Mouse (Mus musculus) kidney, postnatal 4 days (tissue): ENCODE measurements around the gene Lin28a.
"Not testable (repeated sequence)": the region's sequence is repeated elsewhere in the genome, so short reads cannot be mapped to it uniquely, and the experiment has no call there.

ENCODE experiments used
- DNase-seq, 2 experiments: peaks; one replicate each; pipeline ENCODE4 v3.0.0; 2021; ENCODE audit warnings: mixed read lengths in 2 of 2

Lin28a gene

DNA sequence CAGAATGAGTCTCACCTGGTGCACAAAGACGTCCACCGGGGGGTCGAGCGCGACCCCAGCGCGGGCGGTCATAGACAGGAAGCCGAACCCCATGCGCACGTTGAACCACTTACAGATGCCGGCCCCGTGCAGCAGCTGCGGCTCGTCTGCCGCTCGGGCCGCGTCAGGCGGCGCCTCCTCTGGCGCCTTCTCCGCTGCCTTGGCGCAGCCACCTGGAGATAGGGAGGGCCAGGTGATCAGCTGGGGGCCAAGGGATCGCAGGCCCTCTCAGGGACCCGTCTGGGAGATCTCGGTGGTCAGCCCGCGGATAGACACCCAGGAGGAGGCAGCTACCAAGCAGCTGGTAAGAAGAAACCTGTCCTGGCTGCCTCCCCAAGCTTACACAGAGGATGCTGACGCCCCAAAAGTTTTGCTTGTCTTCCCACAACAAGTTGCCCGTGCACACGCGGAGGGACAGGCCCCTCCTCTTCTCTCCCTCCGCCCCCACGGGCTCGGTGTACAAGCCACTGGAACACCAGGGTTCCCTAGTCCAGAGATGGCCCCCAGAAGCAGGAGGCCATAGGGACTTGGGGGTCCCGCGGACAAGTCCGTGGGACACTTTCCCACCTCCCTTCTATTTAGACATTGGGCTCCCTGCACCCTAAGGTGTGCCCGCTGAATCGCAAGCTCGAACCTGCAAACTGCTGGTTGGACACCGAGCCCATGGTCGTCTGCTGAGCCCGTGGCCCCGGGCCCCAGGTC is 433 bp downstream of the Lin28a start:
- DNase-seq, result no peak

DNA sequence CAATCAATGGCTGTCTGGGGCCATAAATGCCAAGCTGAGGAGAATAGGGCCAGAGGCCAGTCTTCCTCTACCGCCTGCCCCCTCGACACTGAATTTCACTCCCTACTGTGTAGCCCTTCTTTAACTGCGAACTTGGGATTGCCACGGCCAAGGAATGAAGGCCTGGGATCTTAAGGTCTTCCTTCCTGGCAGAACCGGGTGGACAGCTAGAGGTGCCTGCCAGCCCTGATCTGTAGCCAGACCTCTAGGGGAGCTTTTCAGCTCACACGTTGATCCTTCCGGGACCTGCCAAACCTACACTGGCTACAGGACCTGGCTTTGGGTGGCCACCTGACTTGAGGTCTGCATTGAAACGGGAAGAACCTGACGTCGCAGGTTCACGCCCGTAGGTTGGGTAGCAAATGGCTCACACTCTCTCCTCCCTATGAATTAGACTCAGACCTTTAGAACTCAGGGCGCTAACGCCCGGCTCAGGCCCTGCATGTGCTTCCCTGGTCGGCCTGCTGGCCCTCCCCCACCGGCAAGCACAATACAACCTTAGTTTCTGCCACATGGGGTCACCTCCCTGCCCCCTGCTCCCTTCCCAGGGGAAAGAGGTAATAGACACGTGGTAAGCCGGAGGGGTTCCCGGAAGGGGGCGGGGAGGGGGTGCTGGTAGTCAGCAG is 1.3 kb downstream of the Lin28a start:
- DNase-seq, result no peak

- no peak for DNase-seq
Measured at GRCm38 (mm10) chr4:134016767-134017166, 1.9 kb downstream of the Lin28a start.

DNA sequence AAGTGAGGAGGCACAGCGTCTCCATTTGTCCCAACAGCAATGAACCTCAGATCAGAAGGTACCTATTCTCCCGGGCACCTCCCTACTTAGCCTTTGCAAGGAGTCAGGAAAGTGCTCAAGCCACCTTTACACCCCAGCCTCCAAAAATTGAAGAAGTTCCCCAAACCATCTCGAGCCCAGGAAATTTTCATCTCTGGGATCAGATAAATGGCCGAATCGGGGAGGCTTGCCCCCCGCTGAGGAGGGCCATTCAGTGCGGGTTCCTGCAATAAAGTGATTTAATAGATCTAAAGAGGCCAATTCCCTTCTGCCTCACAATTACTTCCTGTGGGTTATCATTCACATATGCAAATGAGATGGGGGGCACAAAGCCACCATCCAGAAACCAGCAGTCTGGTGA is 2.4 kb downstream of the Lin28a start:
- DNase-seq, result no peak

DNA sequence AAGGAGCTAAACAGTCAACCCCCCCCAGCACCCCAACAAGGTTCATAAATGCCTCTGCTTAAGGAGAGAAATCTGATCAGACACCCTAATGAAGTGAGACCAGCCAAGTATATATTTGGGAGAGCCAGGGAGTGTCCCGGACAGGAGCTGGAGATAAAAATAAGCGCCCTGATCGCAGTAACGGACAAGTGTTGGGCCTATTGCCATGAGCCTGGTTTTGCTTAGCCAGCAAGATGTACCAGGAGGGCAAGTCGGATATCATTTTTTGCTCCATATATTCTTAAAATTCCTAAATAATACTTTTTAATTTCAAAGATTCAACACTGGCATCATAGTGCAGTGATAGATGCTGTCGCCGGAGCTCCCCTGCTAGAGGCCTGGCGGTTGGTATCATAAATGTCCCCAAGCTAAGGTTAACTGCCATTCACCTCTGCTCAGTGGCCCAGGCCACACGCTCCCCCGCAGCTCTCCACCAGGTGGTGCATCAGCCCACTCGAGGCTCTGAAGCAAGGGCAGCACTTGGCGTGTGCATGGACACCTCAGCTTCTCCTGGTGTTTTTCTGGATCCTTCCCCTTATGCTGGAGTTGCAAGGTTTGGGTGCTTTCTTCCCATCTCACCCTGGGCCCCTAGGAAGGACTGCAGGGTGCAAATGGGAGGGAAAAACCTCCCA is 5.6 kb downstream of the Lin28a start:
- DNase-seq, result peak; percentile 34 to 48

DNA sequence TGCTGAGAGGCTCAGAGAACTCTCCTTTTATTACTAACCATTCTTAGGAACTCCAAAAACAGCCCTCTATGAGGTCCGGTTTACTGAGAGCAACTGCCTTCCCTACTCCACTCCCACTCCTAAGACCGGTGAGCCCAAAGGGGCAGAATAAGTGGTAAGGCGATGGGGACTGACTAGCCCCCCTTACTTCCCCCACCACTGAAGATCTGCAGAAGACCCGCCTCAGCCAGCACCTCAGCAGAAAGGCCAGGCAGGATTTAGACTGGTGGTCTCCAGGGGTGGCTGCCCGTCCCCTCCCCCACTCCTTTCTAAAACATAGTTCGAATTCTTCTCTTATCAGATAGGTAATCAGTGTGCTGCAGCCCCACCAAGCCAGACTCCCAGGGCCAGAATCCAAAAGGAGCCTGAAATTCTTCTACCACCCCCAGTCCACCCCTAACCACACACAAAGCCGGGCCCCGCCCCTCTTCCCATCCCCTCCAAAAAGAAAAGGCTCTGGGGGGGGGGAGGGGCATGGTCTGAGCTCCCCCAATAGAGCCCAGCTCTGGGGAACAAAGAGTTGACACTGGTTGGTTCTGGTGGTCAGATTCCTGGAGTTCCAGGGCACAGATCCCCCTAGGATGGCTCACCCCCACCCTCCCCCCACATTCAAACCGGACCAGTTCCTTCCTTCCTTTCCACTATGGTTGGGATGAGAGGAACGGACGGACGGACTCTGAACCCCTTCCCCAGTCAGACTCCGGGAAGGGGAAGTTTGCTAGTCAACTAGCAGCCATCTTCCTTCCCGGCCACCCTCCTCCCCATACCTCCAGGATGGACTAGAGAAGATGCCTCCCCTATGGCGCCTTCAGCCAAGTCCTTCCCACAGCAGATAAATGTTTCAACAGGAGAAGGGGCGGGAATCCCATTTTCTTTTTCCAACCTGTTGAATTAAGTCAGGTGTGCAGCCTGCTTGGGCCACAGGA is 6.9 kb downstream of the Lin28a start:
- DNase-seq, result no peak

DNA sequence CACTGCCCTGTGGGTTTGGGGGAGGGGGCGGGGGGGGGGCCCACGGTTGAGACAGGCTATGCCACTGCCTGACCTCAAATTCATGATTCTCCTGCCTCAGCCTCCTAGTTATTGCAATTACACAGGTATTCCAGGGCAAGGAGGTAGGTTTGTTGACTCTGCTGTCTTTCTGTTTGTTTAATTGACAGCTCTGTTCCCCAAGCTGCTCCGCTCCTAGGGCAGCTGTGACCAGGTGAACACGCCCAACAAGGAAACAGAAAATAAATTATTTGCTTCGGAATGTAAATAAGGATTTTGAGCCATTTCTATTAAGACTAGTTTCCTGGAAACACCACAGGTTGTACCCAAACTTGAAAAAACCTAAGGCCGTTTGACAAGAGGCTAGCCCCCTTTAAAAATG is 8.9 kb downstream of the Lin28a start:
- no peak for DNase-seq

DNA sequence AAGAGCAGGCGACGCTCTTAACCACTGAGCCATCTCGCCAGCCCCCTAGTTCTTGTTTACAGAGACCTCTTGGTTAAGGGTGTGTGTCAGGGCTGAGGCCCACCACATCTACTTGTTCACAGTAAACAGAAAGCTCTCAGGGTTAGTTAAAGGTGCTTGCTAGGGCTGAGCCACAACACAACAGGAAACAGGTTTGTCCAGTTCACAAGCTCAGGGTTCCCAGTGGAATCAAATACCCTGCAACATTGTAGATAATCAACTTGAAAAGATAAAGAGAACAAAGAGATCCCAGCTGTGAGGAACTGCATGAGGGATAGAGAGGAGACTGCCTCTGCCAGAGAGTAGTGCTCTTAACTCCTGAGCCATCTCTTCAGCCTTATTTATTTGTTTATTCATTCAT is 11.8 kb downstream of the Lin28a start:
- no peak for DNase-seq

DNA sequence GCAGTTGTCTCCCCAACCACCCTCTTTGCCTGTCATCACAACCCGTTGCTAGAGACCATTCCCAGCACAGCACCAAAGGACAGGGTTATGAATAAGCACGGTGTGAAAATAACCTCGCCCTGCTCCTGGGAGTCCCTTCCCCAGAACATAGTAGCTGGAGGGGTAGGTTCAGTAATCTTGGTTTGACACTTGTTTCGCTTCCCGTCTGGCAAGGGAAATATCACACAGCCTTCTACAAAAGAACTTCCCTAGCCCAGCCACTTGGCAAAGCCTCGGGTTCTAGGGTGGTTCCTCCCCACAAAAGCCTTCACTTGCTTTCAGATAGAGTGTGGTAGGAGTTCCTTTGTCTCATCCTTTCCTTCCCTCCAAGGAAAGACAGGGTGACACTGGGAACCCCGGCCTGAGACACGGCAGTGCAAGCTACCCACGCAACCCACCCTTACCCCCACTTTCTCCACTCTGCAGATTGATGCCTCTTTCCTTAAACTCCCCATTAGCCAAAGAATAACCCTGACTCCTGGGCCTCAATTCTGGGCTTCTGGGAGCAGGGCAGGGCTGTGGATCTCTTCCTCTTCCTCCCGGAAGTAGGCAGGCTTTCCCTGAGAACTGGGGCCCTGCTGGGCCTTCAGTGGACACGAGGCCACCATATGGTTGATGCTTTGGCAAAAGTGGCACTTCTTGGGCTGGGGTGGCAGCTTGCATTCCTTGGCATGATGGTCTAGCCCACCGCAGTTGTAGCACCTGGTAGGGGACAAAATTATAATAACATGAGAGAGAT is 12.9 kb downstream of the Lin28a start:
- no peak for DNase-seq

GRCm38 (mm10) chr4:134002903-134003302 is 15.7 kb downstream of the Lin28a start:
- DNase-seq, result no peak

DNA sequence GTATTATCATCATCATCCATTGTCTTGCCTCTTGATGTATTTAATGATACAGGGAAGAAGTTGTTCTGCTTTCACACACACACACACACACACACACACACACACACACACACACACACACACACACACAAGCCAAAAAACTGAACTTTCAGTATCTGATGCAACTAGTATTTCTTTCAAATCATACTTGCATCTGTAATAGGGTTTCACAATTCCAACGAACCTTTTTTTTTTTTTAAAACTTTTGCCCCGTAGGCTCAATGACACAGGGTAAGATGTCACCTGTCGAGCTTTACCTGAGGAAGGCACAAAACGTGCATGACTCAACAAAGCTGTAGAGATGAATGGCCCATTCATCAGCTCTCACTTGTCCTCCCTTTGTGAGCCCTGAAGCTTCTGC is 16.4 kb downstream of the Lin28a start:
- DNase-seq, result no peak

GRCm38 (mm10) chr4:134001710-134002109 is 16.9 kb downstream of the Lin28a start:
- DNase-seq, result no peak

GRCm38 (mm10) chr4:134000466-134001438 is 17.9 kb downstream of the Lin28a start, which contains the start of gene Dhdds:
Gene Dhdds (minus strand): TSS chr4:134000918.
- peak; percentile 95 to 98 for DNase-seq

DNA sequence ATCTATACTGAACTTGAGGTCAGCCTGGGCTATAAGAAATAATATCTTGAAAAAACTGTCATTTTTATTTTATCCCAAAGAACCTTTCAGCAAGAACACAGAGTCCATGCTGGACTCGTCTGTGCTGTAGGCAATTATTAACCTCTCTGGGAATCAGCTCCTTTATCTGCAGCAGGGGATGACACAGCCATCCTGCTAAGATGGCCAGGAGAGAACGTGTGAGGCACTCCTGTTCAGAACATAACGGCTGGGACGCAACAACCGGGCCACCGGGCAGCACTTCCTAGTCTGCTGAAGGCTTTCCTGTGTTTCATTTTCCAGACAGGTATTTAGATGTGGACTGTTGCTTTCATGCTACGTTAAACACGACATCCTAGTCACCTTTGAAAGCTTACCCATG is 23.9 kb downstream of the Lin28a start:
- no peak for DNase-seq

GRCm38 (mm10) chr4:133991087-133991660 is 27.5 kb downstream of the Lin28a start:
- peak in 1 of 2 experiments; percentile 18 for DNase-seq

GRCm38 (mm10) chr4:133990035-133990434 is 28.6 kb downstream of the Lin28a start:
- peak in 1 of 2 experiments; percentile 12 for DNase-seq

DNA sequence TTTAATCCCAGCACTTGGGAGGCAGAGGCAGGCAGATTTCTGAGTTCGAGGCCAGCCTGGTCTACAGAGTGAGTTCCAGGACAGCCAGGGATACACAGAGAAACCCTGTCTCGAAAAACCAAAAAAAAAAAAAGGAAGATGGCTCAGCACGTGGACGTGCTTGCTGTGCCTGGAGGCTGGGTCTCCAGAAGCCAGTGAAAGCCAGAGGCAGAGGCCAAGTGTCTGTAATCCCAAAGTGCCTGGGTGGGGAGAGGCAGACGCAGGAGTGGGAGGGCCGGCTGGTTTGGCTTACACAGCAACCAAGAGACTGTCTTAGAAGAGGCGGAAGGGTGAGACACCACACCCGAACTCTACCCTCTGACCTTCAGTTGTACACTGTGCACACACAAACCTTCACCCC is 30.4 kb downstream of the Lin28a start:
- not testable (repeated sequence) for DNase-seq

- DNase-seq, result no peak
Measured at GRCm38 (mm10) chr4:133982936-133983335, 35.7 kb downstream of the Lin28a start.

DNA sequence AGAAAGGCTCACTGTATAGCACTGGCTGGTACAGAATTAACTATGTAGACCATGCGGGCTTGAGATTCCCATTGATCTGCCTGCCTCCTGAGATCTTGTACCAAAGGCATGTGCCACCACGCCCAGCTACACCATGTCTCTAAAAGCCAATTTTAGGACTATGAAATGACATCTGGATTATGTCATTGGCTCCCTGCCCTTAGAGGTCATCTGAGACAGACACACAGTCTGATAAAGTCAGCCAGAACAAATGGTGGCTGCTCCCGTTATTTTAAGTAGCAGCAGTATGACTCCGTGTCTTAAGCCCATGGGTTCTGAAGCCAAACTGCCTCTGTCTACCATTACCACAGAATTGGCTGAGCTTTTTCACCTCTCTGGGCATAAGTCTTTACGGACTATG is 38.1 kb downstream of the Lin28a start:
- no peak for DNase-seq

- no peak for DNase-seq
Measured at GRCm38 (mm10) chr4:133978021-133978711, 40.5 kb downstream of the Lin28a start.
